Mouse (Mus musculus): ENCODE results near the gene A630001G21Rik. TPM values are rescaled to one million over a fixed set of nuclear protein-coding genes. Genes with fewer than 3 reads are reported as not detected.

Gene A630001G21Rik
- total RNA-seq, 2 experiments from 2014 or later, result 0.15 TPM; not detected in 1

DNA sequence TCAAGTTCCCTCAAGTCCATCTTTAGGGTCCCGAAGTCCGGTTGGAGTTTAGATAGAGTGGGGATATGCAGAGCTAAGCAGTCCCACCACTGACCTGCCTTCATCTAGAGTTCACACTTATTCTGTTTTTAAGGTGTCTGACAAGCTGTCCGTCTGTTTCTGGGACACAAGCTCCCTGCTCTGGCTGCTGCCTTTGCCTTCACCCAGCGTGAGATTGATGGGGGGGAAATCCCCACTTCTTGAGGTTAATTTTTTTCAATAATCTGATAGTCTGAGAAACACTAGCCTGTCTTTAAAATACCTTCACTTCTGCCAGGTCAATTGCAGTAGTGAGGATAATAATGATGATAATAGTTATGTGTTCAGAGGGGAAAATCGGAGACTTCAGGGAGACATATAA, 36.1 kb downstream of the A630001G21Rik start:
- Histone ChIP-seq H3K4me3 (no peak overlapping the region), H3K27ac (no peak overlapping the region)
- TF ChIP-seq CTCF (IDR thresholded peaks at IDR 0.05), result no peak
- no peak for DNase-seq
- intact Hi-C loops (cut with DNase I), result no loop called here

DNA sequence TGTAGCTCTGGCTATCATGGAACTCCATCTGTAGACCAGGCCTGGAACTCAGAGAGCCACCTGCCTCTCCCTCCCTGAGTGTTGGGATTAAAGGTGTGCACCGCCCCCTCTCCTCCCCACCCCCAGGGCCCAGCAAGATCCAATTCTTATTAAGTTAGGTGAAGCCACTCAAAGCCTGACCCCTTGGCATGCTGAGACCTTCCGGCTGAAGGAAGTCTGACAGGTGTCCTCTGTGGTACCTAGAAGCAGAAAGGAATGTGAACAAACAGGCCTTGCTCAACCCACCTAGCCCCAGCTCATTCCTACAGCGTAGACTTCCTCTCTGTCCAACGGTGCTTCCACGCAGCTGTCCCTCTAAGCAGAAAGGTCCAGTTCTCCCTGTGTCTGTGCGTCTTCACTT, 37.5 kb downstream of the A630001G21Rik start:
- TF ChIP-seq CTCF (IDR thresholded peaks at IDR 0.05), result no peak
- H3K4me3 ChIP-seq, result no peak overlapping the region
- DNase-seq, result no peak
- no peak overlapping the region for H3K27ac ChIP-seq
- intact Hi-C loops (cut with DNase I), result no loop called here

DNA sequence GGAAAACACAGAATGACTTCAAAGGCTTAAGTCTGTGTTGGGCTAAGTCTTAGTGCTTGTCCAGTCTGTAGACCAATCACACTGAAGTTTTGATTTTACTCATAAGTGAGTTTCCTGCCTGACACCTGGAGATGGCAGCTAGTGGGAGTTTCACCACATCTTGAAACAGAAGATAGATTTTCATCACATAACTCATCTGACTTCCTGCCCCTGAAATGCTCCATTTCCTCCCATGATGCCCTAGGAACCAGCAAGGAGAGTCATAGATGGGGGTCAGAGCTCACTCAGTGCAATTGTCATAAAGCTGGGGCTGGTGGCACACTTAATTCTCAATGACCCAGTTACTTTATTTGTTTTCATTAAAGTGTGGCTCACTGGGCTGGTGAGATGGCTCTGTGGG, 38.6 kb downstream of the A630001G21Rik start:
- H3K27ac ChIP-seq, result no peak overlapping the region
- no peak for DNase-seq
- H3K4me3 ChIP-seq, result no peak overlapping the region
- TF ChIP-seq CTCF (IDR thresholded peaks at IDR 0.05), result no peak
- intact Hi-C loops (cut with DNase I), result no loop called here

DNA sequence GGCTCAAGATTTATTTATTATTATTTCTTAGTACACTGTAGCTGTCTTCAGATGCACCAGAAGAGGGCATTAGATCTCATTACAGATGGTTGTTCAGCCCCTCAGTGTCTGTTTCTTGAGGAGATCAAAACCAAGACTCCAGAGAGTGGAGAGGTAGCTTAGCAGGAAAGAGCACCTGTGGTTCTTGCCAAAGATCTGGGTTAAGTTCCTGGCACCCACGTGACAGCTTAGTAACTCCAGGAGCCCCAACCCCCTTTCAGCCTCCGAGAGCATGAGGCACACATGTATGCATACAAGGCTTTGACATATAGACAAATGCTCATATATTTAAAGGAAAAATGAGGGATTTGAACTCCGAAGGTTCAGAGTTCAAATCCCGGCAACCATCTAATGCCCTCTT, 39.4 kb downstream of the A630001G21Rik start:
- Histone ChIP-seq H3K4me3 (no peak overlapping the region), H3K27ac (no peak overlapping the region)
- no peak for DNase-seq
- intact Hi-C loops (cut with DNase I), result no loop called here
- no peak for TF ChIP-seq CTCF (IDR thresholded peaks at IDR 0.05)

DNA sequence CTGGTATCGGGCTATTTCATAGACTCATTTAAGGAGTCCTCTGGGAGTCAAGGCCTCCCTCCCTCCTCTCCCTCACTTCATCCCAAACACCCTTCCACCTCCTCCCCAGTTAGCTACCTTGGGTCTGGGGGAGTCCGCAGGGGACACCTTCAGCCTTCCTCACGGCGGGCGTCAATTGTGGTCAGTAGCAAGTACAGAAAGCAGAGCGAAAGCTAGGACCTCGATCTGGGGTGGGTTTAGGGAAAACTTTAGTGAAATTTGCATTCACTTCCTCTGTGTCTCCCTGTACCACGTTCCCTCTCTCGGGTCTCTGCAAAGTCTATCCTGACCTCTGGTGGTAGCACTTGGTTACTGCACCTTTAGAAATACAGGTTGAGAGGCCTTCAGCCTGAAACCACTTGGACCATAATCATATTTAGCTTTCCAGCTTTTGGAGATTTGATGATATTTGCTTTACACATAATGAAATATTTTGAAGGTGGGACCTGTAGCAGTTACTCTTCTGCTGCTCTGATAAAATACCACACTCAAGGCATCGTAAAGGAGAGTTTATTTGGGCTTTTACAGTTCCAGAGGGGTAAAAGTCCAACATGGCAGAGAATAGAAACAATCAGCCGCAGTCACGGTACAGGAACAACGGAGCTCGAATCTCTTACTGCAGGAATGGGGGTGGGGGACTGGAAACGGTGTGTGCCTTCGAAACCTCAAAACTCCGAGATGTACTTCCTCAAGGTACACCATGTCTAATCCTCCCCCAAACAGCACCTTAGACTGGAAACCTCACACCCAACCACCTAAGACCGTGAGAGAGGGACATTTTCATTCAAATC, 41.9 kb downstream of the A630001G21Rik start:
- Histone ChIP-seq H3K27ac (peak overlapping the region; percentile 76), H3K4me3 (peak overlapping the region; percentile 66)
- intact Hi-C loops (cut with DNase I), result loop anchor here (2.0 kb wide), 1 partner anchor 156 kb away; no protein-coding TSS in a partner anchor
- DNase-seq, result peak; percentile 43
- peak; percentile 96 for TF ChIP-seq CTCF (IDR thresholded peaks at IDR 0.05)

DNA sequence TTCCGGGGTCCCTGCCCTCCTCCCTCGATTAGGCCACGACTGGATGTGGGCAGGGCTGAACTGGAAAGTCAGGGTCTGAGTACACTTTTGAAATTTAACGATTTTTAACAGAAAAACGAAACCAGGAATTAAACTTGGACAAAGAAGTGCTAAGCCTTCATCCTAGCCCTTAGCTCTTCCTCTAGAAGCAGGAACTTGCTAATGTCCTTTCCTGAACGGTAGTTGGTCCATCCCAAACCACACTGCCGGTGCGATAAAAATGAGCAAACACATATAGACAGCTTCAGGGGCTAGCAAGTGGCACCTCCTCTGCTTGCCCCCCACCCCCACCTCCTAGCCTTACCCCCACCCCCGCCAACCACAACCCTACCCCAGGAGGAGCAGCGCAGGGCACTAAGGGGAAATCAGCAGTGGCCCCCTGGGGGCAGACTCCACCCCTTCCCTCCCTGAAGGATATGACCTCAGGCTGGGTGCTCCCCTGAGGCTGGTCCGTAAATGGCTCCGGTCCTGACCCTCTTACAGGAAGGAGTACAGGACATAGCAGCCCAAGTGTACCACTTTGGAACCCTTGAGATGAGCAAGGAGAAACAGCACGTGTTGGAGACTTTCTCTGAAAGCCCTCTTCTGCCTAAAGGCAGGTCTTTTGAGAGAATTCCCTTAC, 42.9 kb downstream of the A630001G21Rik start:
- peak overlapping the region; percentile 76 for H3K27ac ChIP-seq
- intact Hi-C loops (cut with DNase I), result loop anchor here (2.0 kb wide), 1 partner anchor 155 kb away; no protein-coding TSS in a partner anchor
- peak overlapping the region; percentile 66 for H3K4me3 ChIP-seq
- peak; percentile 54 for DNase-seq
- TF ChIP-seq CTCF (IDR thresholded peaks at IDR 0.05), result no peak

DNA sequence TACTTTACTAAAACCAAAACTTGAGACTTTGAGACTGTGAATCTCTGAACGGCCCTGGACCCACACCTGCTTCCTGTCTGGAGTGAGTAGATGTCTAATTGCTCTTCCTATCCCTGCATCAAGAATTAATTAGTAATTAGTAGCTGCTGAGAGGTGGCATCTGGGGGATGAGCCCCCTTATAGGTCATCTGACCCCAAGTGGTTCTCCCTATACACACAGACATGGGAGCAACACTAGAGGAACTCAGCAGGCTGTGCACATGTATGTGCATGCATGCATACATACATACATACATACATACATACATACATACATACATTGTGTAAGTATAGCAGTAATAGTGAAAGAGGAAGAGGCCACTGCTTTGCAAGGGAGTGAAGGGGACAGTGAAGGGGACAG, 43.9 kb downstream of the A630001G21Rik start:
- no peak for TF ChIP-seq CTCF (IDR thresholded peaks at IDR 0.05)
- no peak overlapping the region for H3K27ac ChIP-seq
- intact Hi-C loops (cut with DNase I), result no loop called here

DNA sequence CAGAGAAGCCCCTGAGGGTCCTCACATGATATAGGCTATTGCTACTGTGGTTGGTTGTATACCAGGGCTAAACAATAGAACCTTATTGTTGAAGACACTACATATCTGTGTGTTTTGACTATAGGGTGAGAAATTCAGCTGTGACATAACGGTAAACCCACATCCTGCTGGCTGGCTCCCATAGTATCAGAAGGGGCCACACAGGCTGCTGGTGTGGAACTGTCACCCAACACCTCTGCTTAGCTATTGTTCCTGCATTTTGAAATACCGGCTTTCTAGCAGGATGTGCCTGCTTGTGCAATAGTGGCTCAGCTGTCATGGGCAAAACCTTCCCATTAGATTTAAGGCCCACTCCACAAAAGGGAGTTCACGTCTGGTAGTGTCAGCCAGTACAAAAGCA, 45.9 kb downstream of the A630001G21Rik start:
- Histone ChIP-seq H3K4me3 (no peak overlapping the region), H3K27ac (no peak overlapping the region)
- no peak for DNase-seq
- intact Hi-C loops (cut with DNase I), result no loop called here
- no peak for TF ChIP-seq CTCF (IDR thresholded peaks at IDR 0.05)

More for the DNA sequence above, 43.9 kb downstream of the A630001G21Rik start:
- no peak overlapping the region for H3K4me3 ChIP-seq
- DNase-seq, result no peak

DNA sequence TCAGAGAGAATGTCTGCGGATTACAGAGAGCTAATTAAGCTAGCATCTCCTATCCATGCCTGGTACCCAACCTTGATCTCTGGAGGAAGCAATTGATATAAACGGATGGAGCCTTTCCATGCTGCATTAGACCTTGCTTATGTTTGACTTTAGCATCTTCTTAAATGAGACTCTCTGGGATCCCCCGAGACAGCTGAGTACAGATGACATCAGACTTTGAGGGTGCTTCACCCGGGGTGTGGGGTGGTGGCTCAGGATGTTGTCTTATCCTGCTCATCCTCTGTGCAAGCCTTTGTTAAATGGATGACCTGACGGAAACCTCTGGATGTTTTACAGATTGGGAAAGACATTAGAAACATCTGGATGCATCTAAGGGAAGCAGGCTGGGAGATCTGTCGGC, 48.0 kb downstream of the A630001G21Rik start:
- no peak for TF ChIP-seq CTCF (IDR thresholded peaks at IDR 0.05)
- Histone ChIP-seq H3K4me3 (no peak overlapping the region), H3K27ac (no peak overlapping the region)
- intact Hi-C loops (cut with DNase I), result no loop called here
- no peak for DNase-seq

DNA sequence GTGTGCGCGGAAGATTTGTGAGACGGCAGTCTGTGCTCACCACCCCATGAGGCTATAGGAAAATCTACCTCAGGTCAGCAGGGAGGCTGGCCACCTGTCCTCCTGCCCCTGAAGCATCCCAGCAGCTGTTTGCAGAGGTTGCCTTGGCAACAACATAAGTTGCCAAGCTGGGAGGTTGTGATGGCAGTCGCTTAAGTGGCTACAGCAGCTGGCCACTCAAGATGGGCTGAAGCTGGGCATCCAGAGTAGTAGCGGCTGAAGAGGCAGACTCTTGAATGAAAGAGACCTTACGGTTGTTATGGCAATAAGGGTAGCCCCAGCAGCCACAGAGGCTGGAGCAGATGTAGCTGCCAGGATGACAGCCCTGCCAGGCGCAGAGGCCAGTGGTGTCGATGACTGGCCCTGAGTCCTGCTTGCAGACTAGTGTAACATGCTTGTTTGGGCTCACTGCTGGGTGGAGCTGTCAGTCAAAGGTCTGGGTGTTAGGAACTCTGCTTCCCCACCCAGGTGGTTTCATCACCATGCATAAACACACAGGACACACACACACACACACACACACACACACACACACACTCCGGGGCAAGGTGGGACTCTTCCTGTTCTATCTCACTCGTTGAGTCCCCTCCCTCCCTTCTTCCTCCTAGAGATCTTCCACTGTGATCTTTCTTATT, 58.1 kb downstream of the A630001G21Rik start:
- no peak overlapping the region for H3K27ac ChIP-seq
- intact Hi-C loops (cut with DNase I), result no loop called here
- no peak for TF ChIP-seq CTCF (IDR thresholded peaks at IDR 0.05)
- H3K4me3 ChIP-seq, result no peak overlapping the region
- DNase-seq, result no peak

DNA sequence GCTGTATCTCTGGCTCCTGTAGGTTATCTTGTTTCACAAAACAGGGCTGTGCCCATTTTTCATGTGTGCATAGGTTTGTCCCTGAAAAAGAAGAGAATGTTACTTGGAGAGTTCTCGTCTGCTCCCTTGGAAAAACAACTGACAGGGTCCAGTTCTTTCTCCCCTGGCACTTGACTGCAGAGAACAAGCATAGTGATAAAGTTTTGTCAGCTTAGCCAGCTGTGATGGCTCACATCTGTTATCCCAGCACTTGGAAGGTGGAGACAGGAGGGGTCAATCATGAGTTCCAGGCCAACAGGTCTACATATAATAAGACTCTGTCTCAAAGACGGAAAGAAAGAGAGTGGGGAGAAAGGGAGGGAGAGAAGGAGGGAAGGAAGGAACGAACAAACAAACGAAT, 59.4 kb downstream of the A630001G21Rik start:
- intact Hi-C loops (cut with DNase I), result no loop called here
- Histone ChIP-seq H3K4me3 (no peak overlapping the region), H3K27ac (no peak overlapping the region)
- DNase-seq, result no peak
- TF ChIP-seq CTCF (IDR thresholded peaks at IDR 0.05), result no peak

DNA sequence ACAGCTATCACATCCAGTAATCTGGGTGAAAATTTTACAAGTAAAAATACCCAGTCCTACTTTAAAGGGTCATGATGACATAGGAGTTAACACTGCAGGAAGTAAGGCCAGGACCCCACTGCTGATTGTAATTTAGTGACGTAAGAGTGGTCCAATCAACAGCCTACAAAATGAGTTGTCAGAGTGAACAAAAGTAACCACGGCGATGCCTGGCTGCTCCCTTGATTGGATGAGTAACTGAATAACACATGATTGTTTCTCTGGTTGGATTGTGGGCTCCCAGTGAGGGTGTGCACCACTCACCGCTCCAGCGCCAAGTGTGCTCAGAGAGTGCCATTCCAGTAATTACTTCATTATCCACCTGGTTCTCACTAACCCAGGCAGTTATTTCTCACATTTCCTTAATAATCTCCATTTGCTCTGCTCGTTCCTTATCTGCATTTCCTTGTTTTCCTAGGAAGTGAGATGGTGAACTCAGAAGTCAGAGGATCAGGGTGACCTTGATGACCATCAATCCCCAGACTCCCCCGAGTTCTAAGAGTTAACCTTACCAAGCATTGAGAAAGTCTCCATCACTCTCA, 61.9 kb downstream of the A630001G21Rik start:
- no peak overlapping the region for H3K4me3 ChIP-seq
- no peak for TF ChIP-seq CTCF (IDR thresholded peaks at IDR 0.05)
- DNase-seq, result no peak
- H3K27ac ChIP-seq, result no peak overlapping the region
- intact Hi-C loops (cut with DNase I), result no loop called here

DNA sequence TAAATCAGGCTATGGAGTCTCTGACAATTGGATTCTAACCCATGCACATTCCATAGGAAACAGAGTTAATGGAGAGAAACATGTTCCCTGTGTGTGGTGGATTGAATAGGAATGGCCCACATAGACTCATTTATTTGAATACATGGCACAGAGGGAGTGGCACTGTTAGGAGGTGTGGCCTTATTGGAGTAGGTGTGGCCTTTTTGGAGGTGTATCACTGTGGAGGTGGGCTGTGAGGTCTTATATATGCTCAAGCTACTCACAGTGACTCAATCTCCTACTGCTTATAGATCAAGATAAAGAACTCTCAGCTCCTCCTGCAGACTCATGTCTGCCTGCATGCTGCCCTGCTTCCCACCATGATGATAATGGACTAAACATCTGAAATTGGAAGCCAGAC, 63.9 kb downstream of the A630001G21Rik start:
- no peak overlapping the region for H3K27ac ChIP-seq
- no peak for DNase-seq
- TF ChIP-seq CTCF (IDR thresholded peaks at IDR 0.05), result no peak
- no peak overlapping the region for H3K4me3 ChIP-seq
- intact Hi-C loops (cut with DNase I), result no loop called here

Measured in gastrocnemius, adult 2 months (tissue).